Mouse (Mus musculus): ENCODE results near the gene Gm20388. TPM values are rescaled to one million over a fixed set of nuclear protein-coding genes. Genes with fewer than 3 reads are reported as not detected.

Gm20388 gene
- polyA plus RNA-seq, 1 experiment from 2014 or later, result 5.5 TPM

GRCm38 (mm10) chr8:122855123-122855522 is 2944.5 kb downstream of the Gm20388 start:
- Histone ChIP-seq H3K9me3 (no peaks in the 10 kb centered on the region), H3K27me3 (ENCODE audit: poor library complexity, severe bottlenecking) (peaks cover 14% of the 10 kb centered on the region), H3K36me3 (replicated peaks) (no peaks in the 10 kb centered on the region), H3K4me1 (peaks cover 32% of the 10 kb centered on the region), H3K4me3 (no peak overlapping the region), H3K27ac (no peak overlapping the region)
- WGBS, result 84% methylated on average over 4 of the region's 4 CpGs
- no peak for DNase-seq (ENCODE audit: extremely low spot score, low spot score)

GRCm38 (mm10) chr8:122856288-122856687 is 2945.6 kb downstream of the Gm20388 start:
- no peaks in the 10 kb centered on the region for H3K9me3 ChIP-seq
- DNase-seq (ENCODE audit: extremely low spot score, low spot score), result no peak
- no peaks in the 10 kb centered on the region for H3K36me3 ChIP-seq (replicated peaks)
- 85% methylated on average over 8 of the region's 8 CpGs for WGBS
- peaks cover 24% of the 10 kb centered on the region for H3K4me1 ChIP-seq
- H3K4me3 ChIP-seq, result no peak overlapping the region
- peaks cover 5% of the 10 kb centered on the region for H3K27me3 ChIP-seq (ENCODE audit: poor library complexity, severe bottlenecking)
- no peak overlapping the region for H3K27ac ChIP-seq

GRCm38 (mm10) chr8:122859843-122860242 is 2949.2 kb downstream of the Gm20388 start:
- WGBS, result 56% methylated on average over 13 of the region's 13 CpGs
- no peak for DNase-seq (ENCODE audit: extremely low spot score, low spot score)
- H3K36me3 ChIP-seq (replicated peaks), result no peaks in the 10 kb centered on the region
- H3K4me3 ChIP-seq, result no peak overlapping the region
- peaks cover 8% of the 10 kb centered on the region; the same call in 1 of the 2 replicates for H3K27me3 ChIP-seq (ENCODE audit: poor library complexity, severe bottlenecking)
- H3K9me3 ChIP-seq, result peaks cover 8% of the 10 kb centered on the region
- H3K27ac ChIP-seq, result no peak overlapping the region
- H3K4me1 ChIP-seq, result peaks cover 11% of the 10 kb centered on the region

GRCm38 (mm10) chr8:122864719-122865129 is 2954.1 kb downstream of the Gm20388 start:
- no peaks in the 10 kb centered on the region for H3K36me3 ChIP-seq (replicated peaks)
- WGBS, result 60% methylated on average over 26 of the region's 26 CpGs
- H3K27ac ChIP-seq, result peak overlapping the region; percentile 12; the same call in 1 of the 2 replicates
- H3K4me1 ChIP-seq, result peaks cover 17% of the 10 kb centered on the region
- peaks cover 22% of the 10 kb centered on the region for H3K9me3 ChIP-seq
- no peak for DNase-seq (ENCODE audit: extremely low spot score, low spot score)
- peak overlapping the region; percentile 38 for H3K4me3 ChIP-seq
- peaks cover 25% of the 10 kb centered on the region for H3K27me3 ChIP-seq (ENCODE audit: poor library complexity, severe bottlenecking)

GRCm38 (mm10) chr8:122865441-122865840 is 2954.8 kb downstream of the Gm20388 start:
- Histone ChIP-seq H3K27ac (no peak overlapping the region), H3K36me3 (replicated peaks) (no peaks in the 10 kb centered on the region), H3K4me3 (peak overlapping the region; percentile 38), H3K4me1 (peaks cover 21% of the 10 kb centered on the region), H3K27me3 (ENCODE audit: poor library complexity, severe bottlenecking) (peaks cover 32% of the 10 kb centered on the region), H3K9me3 (peaks cover 22% of the 10 kb centered on the region)
- 64% methylated on average over 10 of the region's 10 CpGs for WGBS
- no peak for DNase-seq (ENCODE audit: extremely low spot score, low spot score)

- H3K27ac ChIP-seq, result no peak overlapping the region
Measured at GRCm38 (mm10) chr8:122866231-122866630, 2955.6 kb downstream of the Gm20388 start.

GRCm38 (mm10) chr8:122867982-122868381 is 2957.3 kb downstream of the Gm20388 start:
- DNase-seq (ENCODE audit: extremely low spot score, low spot score), result no peak
- no peak overlapping the region for H3K27ac ChIP-seq
- no peaks in the 10 kb centered on the region for H3K36me3 ChIP-seq (replicated peaks)
- H3K27me3 ChIP-seq (ENCODE audit: poor library complexity, severe bottlenecking), result peaks cover 43% of the 10 kb centered on the region
- H3K4me3 ChIP-seq, result no peak overlapping the region
- 93% methylated on average over 6 of the region's 6 CpGs for WGBS
- peaks cover 27% of the 10 kb centered on the region for H3K4me1 ChIP-seq
- H3K9me3 ChIP-seq, result peaks cover 22% of the 10 kb centered on the region

More at GRCm38 (mm10) chr8:122866231-122866630, 2955.6 kb downstream of the Gm20388 start:
- no peak overlapping the region for H3K4me3 ChIP-seq
- DNase-seq (ENCODE audit: extremely low spot score, low spot score), result no peak
- no peaks in the 10 kb centered on the region for H3K36me3 ChIP-seq (replicated peaks)
- 84% methylated on average over 8 of the region's 8 CpGs for WGBS
- H3K4me1 ChIP-seq, result peaks cover 24% of the 10 kb centered on the region
- H3K9me3 ChIP-seq, result peaks cover 22% of the 10 kb centered on the region
- peaks cover 35% of the 10 kb centered on the region for H3K27me3 ChIP-seq (ENCODE audit: poor library complexity, severe bottlenecking)

- Histone ChIP-seq H3K36me3 (replicated peaks) (no peaks in the 10 kb centered on the region), H3K27me3 (ENCODE audit: poor library complexity, severe bottlenecking) (peaks cover 29% of the 10 kb centered on the region), H3K4me3 (peak overlapping the region; percentile 40), H3K9me3 (peaks cover 8% of the 10 kb centered on the region), H3K27ac (peak overlapping the region; percentile 48; the same call in 1 of the 2 replicates), H3K4me1 (peaks cover 18% of the 10 kb centered on the region)
- WGBS, result 10% methylated on average over 31 of the region's 31 CpGs
- DNase-seq (ENCODE audit: extremely low spot score, low spot score), result peak; percentile 39
Measured at GRCm38 (mm10) chr8:122870377-122870863, 2959.8 kb downstream of the Gm20388 start.

- no peak overlapping the region for H3K4me3 ChIP-seq
- H3K9me3 ChIP-seq, result no peaks in the 10 kb centered on the region
- H3K27me3 ChIP-seq (ENCODE audit: poor library complexity, severe bottlenecking), result peaks cover 21% of the 10 kb centered on the region
- 62% methylated on average over 9 of the region's 9 CpGs for WGBS
- no peak overlapping the region for H3K27ac ChIP-seq
- no peak for DNase-seq (ENCODE audit: extremely low spot score, low spot score)
- H3K4me1 ChIP-seq, result peaks cover 20% of the 10 kb centered on the region
- H3K36me3 ChIP-seq (replicated peaks), result no peaks in the 10 kb centered on the region
Measured at GRCm38 (mm10) chr8:122871663-122872062, 2961.0 kb downstream of the Gm20388 start.

- H3K9me3 ChIP-seq, result no peaks in the 10 kb centered on the region
- H3K27ac ChIP-seq, result no peak overlapping the region
- H3K4me3 ChIP-seq, result no peak overlapping the region
- H3K27me3 ChIP-seq (ENCODE audit: poor library complexity, severe bottlenecking), result peaks cover 21% of the 10 kb centered on the region
- DNase-seq (ENCODE audit: extremely low spot score, low spot score), result no peak
- H3K4me1 ChIP-seq, result peaks cover 25% of the 10 kb centered on the region
- 73% methylated on average over 6 of the region's 6 CpGs for WGBS
- no peaks in the 10 kb centered on the region for H3K36me3 ChIP-seq (replicated peaks)
Measured at GRCm38 (mm10) chr8:122873171-122873570, 2962.5 kb downstream of the Gm20388 start.

GRCm38 (mm10) chr8:122875186-122875585 is 2964.5 kb downstream of the Gm20388 start:
- DNase-seq (ENCODE audit: extremely low spot score, low spot score), result no peak
- H3K36me3 ChIP-seq (replicated peaks), result no peaks in the 10 kb centered on the region
- peaks cover 29% of the 10 kb centered on the region for H3K4me1 ChIP-seq
- H3K27ac ChIP-seq, result peak overlapping the region; percentile 17; the same call in 1 of the 2 replicates
- no peaks in the 10 kb centered on the region for H3K9me3 ChIP-seq
- no peak overlapping the region for H3K4me3 ChIP-seq
- peaks cover 13% of the 10 kb centered on the region for H3K27me3 ChIP-seq (ENCODE audit: poor library complexity, severe bottlenecking)
- 68% methylated on average over 5 of the region's 5 CpGs for WGBS

GRCm38 (mm10) chr8:122878231-122878630 is 2967.6 kb downstream of the Gm20388 start:
- H3K27me3 ChIP-seq (ENCODE audit: poor library complexity, severe bottlenecking), result no peaks in the 10 kb centered on the region
- WGBS, result 91% methylated on average over 3 of the region's 3 CpGs
- H3K9me3 ChIP-seq, result no peaks in the 10 kb centered on the region

GRCm38 (mm10) chr8:122880302-122880701 is 2969.7 kb downstream of the Gm20388 start:
- Histone ChIP-seq H3K4me3 (no peak overlapping the region), H3K27ac (no peak overlapping the region), H3K4me1 (peaks cover 21% of the 10 kb centered on the region), H3K27me3 (ENCODE audit: poor library complexity, severe bottlenecking) (no peaks in the 10 kb centered on the region), H3K9me3 (no peaks in the 10 kb centered on the region), H3K36me3 (replicated peaks) (peaks cover 42% of the 10 kb centered on the region)
- no peak for DNase-seq (ENCODE audit: extremely low spot score, low spot score)
- WGBS, result 49% methylated on average over 3 of the region's 3 CpGs

More at GRCm38 (mm10) chr8:122878231-122878630, 2967.6 kb downstream of the Gm20388 start:
- no peak for DNase-seq (ENCODE audit: extremely low spot score, low spot score)
- H3K36me3 ChIP-seq (replicated peaks), result peaks cover 22% of the 10 kb centered on the region
- no peak overlapping the region for H3K27ac ChIP-seq
- no peak overlapping the region for H3K4me3 ChIP-seq
- H3K4me1 ChIP-seq, result peaks cover 24% of the 10 kb centered on the region
